Mouse (Mus musculus) thymus, postnatal 25 days (tissue): ENCODE data around the gene Zbtb32.
A peak's percentile ranks its signal among the peaks of the same experiment; 100 is the strongest.

Source experiments
- DNase-seq: peaks from one replicate; pipeline ENCODE4 v3.0.0; 2022

Zbtb32 gene

DNA sequence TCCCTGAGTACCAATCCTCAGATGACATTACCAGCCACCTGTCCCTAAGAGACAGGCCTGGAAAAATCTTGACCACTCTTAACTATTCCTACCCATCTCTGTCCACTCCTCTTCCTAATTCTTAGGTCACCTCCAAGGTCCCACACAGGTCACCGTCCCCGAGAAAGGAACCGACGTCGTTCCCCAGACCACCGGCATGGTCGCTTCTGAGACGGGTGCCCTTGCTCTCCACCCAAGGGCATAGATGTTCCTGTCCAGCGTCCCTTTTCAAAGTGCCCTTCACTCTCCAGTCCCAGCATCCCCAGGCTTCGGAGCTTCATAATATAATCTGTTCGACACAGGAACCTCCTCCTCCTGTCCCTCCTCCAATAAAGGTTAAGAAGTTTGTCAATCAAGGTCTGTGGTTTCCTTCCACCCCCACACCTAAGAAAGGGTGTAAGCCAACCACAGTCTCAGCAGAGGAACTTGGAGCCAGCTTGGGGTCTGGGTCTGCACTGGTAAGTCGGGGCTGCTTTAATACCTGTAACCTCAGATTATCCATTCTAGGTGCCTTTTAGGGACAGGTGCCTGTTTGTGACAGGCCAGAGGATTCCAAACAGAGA lies 33.6 kb downstream of the Zbtb32 start, which contains the start of gene Igflr1:
Igflr1 (plus strand) TSS at position 458 of the 602 bp plus-strand sequence.
- DNase-seq: no peak

DNA sequence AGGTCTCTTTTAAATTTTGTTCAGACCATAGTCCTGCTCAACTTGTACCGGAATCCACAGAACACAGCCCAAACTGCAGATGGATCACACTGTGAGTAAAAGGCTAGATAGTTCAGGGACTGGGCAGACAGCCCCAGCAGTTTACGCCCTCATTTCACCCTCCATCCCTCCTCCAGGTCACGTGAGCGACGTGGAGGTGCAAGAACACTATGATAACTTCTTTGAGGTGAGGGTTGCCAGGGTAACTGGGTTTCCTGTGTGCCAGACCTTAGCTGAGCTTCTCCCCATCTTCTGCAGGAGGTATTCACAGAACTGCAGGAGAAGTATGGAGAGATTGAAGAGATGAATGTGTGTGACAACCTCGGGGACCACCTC lies 34.8 kb downstream of the Zbtb32 start:
- DNase-seq: peak; percentile 66

DNA sequence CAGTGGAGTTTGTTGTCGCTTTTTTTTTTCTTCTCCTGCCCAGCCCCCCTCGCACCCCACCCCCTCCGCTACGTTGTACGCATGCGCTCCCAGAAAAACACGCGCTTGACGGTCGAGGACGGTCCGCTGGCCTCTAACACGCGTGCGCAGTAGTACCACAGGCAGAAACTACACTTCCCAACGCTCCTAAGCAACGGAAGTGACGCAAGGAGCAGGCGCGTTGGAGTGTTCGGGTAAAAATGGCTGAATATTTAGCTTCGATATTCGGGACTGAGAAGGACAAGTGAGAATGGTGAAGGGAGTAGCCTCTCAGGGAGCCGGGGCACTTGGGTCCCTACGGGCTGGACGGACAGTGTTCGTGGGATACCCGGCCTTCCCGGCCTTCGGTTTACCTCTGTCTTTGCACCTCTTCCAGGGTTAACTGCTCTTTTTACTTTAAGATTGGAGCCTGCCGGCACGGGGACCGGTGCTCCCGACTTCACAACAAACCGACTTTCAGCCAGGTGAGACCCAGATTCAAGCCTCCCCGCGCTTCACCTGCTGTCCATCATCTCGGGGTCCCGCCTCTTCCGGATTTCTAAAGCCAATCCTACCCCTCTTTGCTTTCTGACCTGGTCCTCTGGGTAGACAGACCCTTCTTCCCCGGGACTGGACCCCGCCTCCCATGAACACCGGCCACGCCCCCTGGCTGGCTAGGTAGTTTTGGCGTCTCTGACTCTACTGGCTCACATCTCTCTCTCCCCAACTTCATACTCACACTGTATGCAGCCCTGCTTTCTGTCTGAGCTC lies 35.4 kb downstream of the Zbtb32 start, which contains the start of the genes U2af1l4, Gm49396 and Psenen:
U2af1l4 (plus strand) TSS at position 185 of the 789 bp plus-strand sequence.
Gm49396 (plus strand) TSS at position 228 of the 789 bp plus-strand sequence.
Psenen (minus strand) TSS at position 511 of the 789 bp plus-strand sequence.
- DNase-seq: peak; percentile 94

DNA sequence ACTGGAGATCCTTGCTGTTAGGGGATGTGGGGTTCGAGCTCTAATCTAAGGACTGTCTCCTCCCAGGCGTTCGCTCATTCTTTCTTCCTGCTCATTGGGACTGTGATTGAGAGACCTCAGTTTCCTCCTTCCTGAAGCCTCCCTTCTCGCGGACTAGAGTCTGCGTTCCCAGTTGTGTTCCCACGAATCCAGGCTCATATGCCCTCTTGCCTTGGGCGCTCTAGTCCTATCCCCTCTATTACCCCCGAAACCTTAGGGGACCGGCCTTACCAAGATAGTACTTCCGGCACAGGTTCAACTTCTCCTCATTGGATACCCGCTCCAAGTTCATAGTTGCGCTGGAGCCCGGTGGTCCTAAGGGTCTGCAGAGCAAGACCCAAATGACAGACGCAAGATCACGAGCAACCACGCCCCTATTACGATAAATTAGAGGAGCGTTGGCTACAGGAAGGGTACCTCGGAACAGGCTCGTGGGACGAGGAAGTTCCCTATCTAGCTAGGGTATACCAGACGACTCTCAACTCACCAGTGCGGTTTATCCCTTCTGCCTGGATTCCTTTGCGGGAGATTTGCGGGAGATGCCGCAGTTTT lies 36.1 kb downstream of the Zbtb32 start:
- DNase-seq: no peak

DNA sequence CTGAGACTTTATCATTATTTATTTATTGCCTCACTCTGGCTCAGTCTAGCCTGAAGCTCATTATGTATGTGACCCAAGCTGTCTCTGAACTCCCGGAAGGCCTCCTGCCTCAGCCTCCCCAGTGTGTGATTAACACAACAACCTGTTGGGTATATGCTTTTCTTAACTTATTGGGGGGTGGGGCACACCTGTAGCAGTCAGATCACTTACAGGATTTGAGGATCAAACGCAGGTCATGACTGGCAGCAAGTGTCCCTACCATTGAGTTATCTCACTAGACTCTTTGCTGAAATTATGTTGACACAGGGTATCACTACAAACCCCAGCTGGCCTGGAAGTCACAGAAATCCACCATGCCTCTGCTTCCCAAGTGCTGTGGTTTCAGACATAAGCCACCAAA lies 38.4 kb downstream of the Zbtb32 start:
- DNase-seq: no peak

DNA sequence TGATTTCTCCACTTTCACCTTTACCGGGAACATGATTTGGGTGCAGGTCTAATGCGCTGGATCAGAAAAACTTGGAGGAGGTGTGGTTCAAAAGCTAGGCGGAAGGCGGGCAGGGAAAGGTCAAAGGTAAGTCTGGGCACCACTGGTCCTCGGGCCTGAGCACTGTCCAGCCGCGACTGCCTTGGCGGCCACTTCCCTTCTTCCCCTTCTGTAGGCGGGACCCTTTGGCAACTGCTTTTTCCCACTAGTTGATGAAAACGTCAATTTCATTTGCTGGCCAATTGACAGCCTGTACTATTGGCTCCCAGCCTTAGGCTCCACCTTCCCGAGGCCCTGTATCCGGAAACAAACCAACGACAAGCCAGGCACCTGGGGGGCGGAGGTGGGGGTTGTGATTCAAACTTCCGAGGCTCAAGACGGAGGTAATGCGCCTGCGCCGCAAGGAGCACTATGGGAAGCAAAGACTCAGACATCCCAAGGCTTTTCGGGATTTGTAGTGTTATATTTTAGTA lies 39.2 kb downstream of the Zbtb32 start, which contains the start of gene Lin37:
Lin37 (minus strand) TSS at position 396 of the 512 bp plus-strand sequence.
- DNase-seq: peak; percentile 94

DNA sequence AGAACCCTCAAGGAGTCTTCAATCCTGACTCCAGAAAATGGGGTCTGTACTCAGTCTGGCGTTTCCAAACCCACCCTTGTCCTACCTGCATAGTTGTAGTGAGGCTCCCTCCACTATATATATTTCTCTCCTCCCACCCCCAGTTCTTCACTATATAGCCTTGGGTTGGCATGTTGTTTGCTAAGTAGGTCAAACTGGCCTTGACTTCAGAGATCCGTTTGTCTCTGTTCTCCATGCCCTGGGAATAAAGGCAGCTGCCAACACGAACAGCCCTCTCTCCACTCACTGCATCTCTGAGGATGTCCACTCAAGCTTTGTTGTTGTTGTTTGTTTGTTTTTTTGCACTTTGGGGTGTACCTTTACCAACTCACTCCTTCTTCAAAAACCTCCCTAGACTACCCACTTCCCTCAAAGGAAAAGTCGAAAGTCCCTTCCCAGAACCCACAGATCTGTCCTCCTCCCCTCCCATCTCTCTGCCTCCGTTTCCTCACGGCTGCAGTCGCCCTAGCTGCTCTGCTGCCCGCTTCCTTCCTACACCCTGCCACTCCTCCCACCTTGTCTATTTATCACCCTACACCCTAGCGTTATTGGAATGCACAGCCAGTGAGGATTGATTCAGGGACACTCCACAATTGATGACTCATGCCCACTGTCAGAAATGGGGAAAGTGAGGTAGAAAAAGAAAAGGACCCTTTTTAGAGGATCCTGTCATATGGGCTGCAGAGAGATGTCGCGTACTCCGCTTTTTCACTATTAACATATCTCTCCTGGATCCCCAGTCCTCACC lies 39.9 kb downstream of the Zbtb32 start:
- no peak for DNase-seq

DNA sequence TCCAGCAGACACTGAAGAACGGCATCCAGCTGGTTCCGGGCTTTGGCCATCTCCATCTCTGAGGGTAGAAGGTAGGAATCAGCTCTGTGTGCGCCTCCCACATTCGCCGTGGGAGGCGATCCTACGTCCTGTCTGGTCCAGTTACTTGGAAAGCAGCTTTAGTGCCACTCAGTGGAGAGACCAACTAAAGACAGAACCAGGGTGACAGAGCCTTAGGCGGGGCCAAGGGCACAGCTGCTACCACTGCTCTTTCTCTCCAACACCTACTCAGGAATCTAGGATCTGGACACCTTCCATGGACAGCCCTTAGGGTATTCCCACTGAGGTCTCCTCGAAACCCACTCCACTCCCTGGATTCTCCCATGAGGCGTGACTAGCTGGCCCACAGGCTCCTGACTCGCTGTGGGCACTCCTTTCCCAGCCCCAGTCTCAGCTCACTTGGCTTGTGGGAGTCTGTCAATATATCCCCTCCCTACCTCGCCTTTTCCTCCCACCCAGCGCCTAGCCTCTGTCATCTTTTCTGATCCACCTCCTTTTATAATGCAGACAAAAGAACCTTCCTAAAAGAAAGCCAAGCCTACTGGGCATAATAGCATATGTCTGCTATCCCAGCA lies 40.7 kb downstream of the Zbtb32 start:
- no peak for DNase-seq

DNA sequence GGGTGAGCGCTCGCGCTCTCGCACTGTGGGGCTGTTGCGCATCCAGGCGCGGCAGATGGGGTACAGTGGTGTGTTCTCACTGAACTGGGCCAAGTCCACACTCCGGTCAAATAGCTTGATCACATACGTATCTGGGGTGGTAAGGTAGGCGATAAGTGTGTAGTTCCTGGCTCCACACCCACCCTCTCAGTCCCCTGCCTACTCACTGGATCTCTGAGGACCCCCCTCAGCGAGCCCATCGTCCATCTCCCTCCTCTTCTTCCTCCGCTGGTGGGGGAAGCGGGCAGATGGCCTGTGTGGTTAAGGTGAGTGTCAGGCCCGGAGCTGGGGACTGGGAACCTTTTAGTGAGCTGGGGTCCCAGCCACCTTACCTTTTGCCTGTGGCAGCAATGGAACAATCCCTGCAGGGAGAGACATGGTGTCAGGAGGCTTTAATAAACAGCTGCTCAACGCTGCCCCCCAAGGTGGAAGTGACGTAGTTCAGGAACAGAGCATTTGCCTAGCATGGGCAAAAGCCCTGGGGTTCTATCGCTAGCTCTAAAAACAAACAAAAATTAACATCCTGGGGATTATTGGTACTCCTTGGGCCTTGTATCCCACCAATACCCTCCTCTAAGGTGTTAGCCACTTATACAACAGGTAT lies 41.7 kb downstream of the Zbtb32 start:
- peak; percentile 41 for DNase-seq

DNA sequence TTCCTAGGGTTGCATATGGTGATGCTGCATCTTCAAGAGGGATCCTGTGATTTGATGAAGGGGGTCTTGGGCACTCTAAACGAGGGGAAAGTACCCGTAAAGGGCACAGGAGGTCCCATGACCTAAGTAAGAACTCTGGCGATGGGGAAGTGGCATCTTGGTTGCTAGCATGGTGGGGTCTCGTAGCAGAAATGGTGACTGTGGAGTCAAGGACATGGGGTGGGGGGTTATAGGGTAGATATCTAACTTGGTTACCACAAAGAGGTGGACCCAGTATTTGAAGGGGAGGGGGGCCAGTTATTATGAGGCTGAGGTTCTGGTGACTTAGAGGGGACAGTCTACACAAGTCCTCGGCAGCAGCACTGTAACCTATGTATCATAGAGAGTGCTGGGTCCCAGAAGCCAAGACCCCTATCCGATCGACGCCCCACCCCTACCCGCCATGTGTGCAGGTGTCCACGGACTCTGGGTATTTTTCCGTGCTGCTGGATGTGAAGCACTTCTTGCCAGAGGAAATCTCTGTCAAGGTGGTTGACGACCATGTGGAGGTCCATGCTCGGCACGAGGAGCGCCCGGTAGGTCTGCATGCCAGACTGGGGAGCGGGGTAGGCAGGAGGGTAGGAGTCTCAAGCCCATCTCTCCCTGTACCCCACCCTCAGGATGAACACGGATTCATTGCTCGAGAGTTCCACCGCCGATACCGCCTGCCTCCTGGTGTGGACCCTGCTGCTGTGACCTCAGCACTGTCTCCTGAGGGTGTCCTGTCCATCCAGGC lies 44.7 kb downstream of the Zbtb32 start:
- DNase-seq: no peak

DNA sequence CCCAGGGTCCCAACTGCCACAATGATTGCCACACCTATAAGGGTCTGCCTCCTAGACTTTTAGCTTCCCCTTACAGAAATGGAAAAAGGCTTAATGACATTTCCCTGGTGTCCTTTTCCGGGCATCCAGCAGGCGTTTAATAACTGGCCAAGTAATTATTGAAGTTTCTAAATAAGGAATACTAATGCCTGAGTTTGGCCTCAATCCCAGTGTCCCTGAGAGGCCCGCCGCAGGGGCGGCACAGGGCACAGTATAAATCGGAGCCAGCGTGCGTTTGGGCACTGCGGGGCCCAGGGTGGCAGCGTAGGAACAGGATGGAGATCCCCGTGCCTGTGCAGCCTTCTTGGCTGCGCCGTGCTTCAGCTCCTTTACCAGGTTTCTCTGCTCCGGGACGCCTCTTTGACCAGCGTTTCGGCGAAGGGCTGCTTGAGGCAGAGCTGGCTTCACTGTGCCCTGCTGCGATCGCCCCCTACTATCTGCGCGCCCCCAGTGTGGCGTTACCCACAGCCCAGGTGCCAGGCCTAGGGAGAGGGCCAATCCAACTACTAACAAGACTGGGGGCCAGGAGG lies 45.6 kb downstream of the Zbtb32 start:
- peak; percentile 40 for DNase-seq

DNA sequence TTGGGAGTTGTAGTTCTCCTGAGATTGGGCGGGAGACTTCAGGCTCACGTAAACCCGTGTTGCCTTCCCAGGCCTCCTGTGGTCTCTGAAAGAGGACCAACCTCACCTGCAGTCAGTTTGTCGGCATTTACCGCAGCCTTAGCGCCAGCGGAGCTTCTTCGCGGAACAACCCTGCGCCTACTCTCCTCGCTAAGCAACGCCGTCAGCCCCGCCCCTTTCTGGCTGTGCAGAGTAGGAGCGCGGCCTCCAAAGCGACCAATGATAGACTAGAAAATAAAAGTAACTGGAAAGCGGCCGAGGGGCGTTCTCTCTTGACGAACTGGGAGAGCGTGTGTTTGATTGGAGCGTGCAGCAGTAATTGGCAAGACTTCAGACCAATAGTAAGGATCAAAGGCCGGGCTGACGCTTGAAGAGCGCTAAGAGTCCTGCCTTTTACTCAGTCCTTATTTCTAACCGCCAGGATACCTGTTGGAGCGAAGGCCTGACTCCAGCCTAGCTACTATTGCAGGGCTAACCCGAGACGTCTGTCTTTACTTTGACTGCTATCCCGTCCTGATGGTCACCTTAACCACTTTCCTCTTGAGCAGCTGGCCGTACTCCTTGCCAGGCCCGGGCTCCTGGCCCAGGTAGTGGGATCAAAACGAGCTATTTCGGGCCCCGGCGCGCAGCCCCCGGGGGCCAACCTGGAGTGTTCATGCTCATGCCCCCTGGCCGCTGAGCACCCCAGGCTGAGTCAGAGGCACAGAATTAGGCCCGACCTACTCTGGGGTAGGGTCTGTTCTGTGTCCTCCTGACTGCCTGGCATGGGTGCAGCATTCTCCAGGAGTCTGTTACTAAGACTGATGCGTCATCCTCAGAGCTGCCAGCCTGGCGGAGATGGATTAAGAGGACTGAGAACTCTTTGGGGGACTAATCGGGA lies 46.3 kb downstream of the Zbtb32 start, which contains the start of the genes Hspb6 and Proser3:
Hspb6 (plus strand) TSS at position 77 of the 919 bp plus-strand sequence.
Proser3 (minus strand) TSS at position 198 of the 919 bp plus-strand sequence.
- peak; percentile 96 for DNase-seq

DNA sequence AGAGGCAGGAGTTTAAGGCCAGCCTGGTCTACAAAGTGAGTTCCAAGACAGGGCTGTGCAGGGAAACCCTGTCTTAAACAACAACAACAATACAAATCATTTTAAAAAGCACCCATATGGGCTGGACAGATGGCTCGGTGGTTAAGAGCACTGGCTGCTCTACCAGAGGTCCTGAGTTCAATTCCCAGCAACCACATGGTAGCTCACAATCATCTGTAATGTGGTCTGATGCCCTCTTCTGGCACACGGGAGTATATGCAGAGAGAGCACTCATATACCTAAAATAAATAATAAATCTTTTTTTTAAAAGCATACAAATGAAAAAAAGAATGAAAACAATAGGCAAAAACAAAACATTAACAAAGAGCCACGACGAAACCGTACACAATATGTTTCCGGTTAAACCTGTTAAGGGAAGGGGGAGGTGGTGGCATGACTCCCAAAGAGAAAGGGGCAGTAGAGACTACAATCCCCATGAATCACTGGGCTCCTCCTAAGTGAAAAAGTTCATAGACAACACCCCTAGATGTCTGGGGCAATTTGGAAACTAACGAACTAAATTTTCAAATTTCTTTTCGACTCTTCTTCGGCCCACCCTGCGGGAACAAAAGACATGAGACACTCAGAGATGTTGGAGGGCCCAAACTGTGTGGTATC lies 47.1 kb downstream of the Zbtb32 start:
- no peak for DNase-seq

DNA sequence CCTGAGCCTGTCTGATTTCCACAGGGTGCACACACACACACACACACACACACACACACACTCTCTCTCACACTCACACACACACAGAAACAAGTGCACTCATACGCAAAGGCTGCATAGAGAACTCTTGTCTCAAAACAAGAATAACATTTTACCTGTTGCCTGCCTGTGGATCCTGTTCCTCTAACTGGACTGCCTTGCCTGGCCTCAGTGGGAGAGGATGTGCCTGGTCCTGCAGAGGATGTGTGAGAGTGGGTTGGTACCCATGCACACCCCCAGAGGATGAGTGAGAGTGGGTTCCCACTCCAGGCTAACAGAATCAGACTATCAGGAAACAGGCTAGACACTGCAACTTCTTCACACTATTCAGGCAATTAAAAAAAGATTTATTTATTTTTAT lies 48.1 kb downstream of the Zbtb32 start:
- DNase-seq: no peak

DNA sequence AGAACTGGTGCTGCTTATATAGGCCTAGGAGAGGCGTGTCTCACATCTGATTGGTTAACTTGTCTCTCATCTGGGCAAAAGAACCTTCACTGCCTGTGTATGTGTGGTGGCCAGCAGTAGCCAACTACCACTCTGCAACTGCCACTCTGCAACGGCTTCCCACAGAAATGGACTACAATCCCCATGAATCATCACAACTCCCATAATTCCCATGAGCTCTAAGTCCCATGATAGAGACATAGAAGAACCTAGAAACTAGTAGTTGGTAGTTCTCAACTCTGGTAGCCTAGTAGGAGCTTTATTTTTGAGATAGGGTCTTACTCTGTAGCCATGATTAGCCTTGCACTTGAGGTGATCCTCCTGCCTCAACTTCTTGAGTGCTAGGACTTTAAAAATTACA lies 48.8 kb downstream of the Zbtb32 start:
- no peak for DNase-seq

DNA sequence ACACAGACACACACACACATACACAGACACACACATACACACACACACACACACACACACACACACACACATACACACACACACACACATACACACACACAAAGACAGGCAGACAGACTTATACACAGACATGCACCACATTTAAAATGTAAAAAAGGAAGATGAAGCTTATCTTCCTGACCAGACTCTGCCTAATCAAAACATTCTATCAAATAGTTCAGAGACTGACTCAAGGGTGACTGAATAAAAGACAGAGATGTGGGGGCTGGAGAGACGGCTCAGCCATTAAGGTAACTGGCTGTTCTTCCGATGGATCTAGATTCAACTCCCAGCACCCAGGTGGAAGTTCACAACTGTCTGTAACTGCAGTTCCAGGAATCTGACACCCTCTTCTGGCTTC lies 54.4 kb downstream of the Zbtb32 start:
- no peak for DNase-seq

DNA sequence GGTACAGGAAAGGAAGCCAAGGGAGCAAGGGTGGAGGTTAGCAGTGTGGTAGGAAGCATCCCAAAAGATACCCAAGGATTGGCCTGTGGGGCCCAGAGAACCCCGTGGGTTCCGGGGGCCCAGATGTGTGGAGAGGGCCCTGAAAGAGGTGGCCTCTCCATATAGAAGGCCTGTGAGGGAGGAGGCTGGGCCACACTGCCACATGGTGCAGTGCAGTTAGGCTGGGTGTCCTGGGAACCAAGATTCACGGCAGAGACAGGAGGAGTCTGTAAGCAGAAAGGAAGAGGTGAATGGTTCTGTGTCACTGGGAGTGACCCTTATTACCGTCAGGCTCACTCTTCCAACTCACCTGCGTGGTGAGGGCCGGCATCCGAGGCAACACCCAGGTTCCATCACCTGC lies 58.1 kb downstream of the Zbtb32 start:
- DNase-seq: no peak
